Mouse (Mus musculus): ENCODE results near the gene Atp9a.

DNA sequence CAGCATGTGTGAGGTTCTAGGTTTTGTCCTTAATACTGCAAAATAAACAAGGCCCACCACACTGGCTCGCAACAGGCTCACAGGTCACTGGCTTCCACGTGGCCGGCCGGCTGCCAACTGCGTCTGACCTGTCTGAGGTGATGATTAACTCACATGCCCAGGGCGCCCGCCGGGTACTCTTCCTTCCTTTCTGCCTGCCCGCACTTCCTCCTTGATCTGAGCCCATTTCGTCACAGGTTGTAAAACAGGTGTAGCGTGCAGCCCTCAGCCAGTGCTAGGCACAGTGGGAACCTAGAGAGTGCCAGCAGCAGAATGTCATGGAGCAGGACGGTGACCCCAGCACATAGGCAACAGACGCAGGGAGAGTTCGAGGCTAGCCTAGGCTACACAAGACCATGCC lies 20.9 kb downstream of the Atp9a start:
- TF ChIP-seq MAX (IDR thresholded peaks at IDR 0.05; ENCODE audit: low read length), result no peak
- no peak for TF ChIP-seq E2F4 (IDR thresholded peaks at IDR 0.05; ENCODE audit: borderline replicate concordance, low read depth, low read length)
- TF ChIP-seq EP300 (IDR thresholded peaks at IDR 0.05; ENCODE audit: low read depth in 1 of 2, low read length in 2 of 2), result no peak
- no peak for TF ChIP-seq CHD1 (IDR thresholded peaks at IDR 0.05; ENCODE audit: low read depth, low read length)
- no peak for TF ChIP-seq CTCF (IDR thresholded peaks at IDR 0.05 in 2 of 3, conservative IDR thresholded peaks at IDR 0.05 in 1 of 3; ENCODE audit: control insufficient read depth in 1 of 3, insufficient read depth in 1 of 3, low read depth in 2 of 3, low read length in 3 of 3, poor library complexity in 1 of 3, severe bottlenecking in 1 of 3)

All from MEL (cell line).